In the genomic region with DNA sequence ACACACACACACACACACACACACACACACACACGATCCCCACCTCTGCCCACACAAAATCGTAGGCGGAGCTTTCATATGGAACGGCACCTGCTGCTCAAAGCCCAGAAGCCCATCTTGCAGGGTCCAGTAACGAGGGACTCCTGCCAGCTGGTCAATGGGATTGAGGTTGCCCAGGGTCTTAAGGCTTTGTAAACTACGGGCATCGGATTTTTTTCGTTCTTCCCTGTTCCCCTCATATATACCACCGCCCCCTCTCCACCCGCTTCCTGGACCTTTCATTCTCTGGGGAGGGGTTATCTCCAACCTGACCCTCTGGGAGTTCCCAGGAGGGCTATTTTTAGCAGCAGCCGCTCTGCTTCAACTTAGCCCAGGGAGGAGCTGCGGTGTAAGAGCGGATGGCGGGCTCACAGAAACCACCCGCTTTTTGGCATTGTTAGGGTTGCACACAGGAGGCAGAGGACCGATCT, we compare ENCODE assay signal across 8 mouse cellular contexts. TPM values are rescaled to one million over a fixed set of nuclear protein-coding genes. Genes with fewer than 3 reads are reported as not detected.
A peak's percentile ranks its signal among the peaks of the same experiment; 100 is the strongest.
DNase-seq lines count a peak whose midpoint lies in the region; ATAC-seq lines count a peak whose summit lies in the region.

No protein-coding gene starts in this region.

- H3K27me3 ChIP-seq in kidney, embryonic 16.5 days (ENCODE audit: insufficient read depth, low read length), result no peaks in the 10 kb centered on the region
- peaks cover 16% of the 10 kb centered on the region for H3K27me3 ChIP-seq in forebrain, embryonic 12.5 days
- peaks cover 4% of the 10 kb centered on the region; the same call in 1 of the 2 replicates for H3K27me3 ChIP-seq in limb, embryonic 12.5 days

- H3K4me3 ChIP-seq in kidney, embryonic 16.5 days (ENCODE audit: low read length), result peak overlapping the region; percentile 62
- peak overlapping the region; percentile 72 for H3K4me3 ChIP-seq in forebrain, embryonic 12.5 days (replicated peaks)
- H3K4me3 ChIP-seq in limb, embryonic 12.5 days (replicated peaks), result peak overlapping the region; percentile 75

- H3K9me3 ChIP-seq in kidney, embryonic 16.5 days (ENCODE audit: low read length), result no peaks in the 10 kb centered on the region
- H3K9me3 ChIP-seq in forebrain, embryonic 12.5 days, result no peaks in the 10 kb centered on the region
- H3K9me3 ChIP-seq in limb, embryonic 12.5 days, result no peaks in the 10 kb centered on the region

- peak overlapping the region; percentile 98 for H3K4me2 ChIP-seq in kidney, embryonic 16.5 days (replicated peaks; ENCODE audit: low read depth, low read length)
- H3K4me2 ChIP-seq in forebrain, embryonic 12.5 days, result peak overlapping the region; percentile 85
- H3K4me2 ChIP-seq in limb, embryonic 12.5 days, result peak overlapping the region; percentile 84

- DNase-seq in kidney, postnatal 10 days, result no peak
- peak; percentile 46 for DNase-seq in MEL-GATA-1-ER (ENCODE audit: extremely low read depth, low read depth)
- DNase-seq in naive thymus-derived CD4-positive, alpha-beta T cell, adult 2 months (ENCODE audit: low read depth), result peak; percentile 88
- no peak for DNase-seq in yolk sac, embryonic 10.5 days (ENCODE audit: low spot score)
- DNase-seq in kidney, adult 18-20 months, result no peak

- H3K36me3 ChIP-seq in kidney, embryonic 16.5 days (ENCODE audit: insufficient read depth, low read length), result no peaks in the 10 kb centered on the region
- H3K36me3 ChIP-seq in forebrain, embryonic 12.5 days (replicated peaks), result no peaks in the 10 kb centered on the region
- no peaks in the 10 kb centered on the region for H3K36me3 ChIP-seq in limb, embryonic 12.5 days

- H3K27ac ChIP-seq in kidney, embryonic 16.5 days (ENCODE audit: low read length), result peak overlapping the region; percentile 82
- peak overlapping the region; percentile 84 for H3K27ac ChIP-seq in forebrain, embryonic 12.5 days
- H3K27ac ChIP-seq in limb, embryonic 12.5 days, result 0 out of 2 replicates have a peak overlapping the region, but pooled peaks have one; percentile 57

- ATAC-seq in kidney, embryonic 16.5 days (ENCODE audit: low FRiP score, low TSS enrichment), result peak; percentile 37
- ATAC-seq in forebrain, embryonic 12.5 days (ENCODE audit: low FRiP score), result peak; percentile 75
- peak; percentile 17 for ATAC-seq in limb, embryonic 12.5 days (ENCODE audit: insufficient number of reproducible peaks, insufficient read depth, low FRiP score, low TSS enrichment, low read depth)

- H3K4me1 ChIP-seq in kidney, embryonic 16.5 days (ENCODE audit: insufficient read depth, low read length), result peaks cover 20% of the 10 kb centered on the region
- H3K4me1 ChIP-seq in forebrain, embryonic 12.5 days, result peaks cover 23% of the 10 kb centered on the region
- H3K4me1 ChIP-seq in limb, embryonic 12.5 days (replicated peaks), result peaks cover 17% of the 10 kb centered on the region

- H3K9ac ChIP-seq in kidney, embryonic 16.5 days (replicated peaks; ENCODE audit: low read length), result peak overlapping the region; percentile 71
- peak overlapping the region; percentile 80 for H3K9ac ChIP-seq in forebrain, embryonic 12.5 days
- peak overlapping the region; percentile 77 for H3K9ac ChIP-seq in limb, embryonic 12.5 days (replicated peaks)

- WGBS in kidney, embryonic 16.5 days, result under 1% methylated on average over 16 of the region's 16 CpGs
- under 1% methylated on average over 16 of the region's 16 CpGs for WGBS in forebrain, embryonic 12.5 days
- WGBS in limb, embryonic 12.5 days, result 3% methylated on average over 16 of the region's 16 CpGs

RNA-seq across cellular contexts. Expression of a gene that starts 0.5 kb away (rescaled TPM):
- polyA plus RNA-seq in kidney, embryonic 16.5 days (2015; fragmentation: Nextera tagmentation; extraction: Ambion mirVana), result 14.3 and 15.4 TPM in 2 replicates
- polyA plus RNA-seq in forebrain, embryonic 12.5 days (2016; fragmentation: Nextera tagmentation; extraction: Ambion mirVana), result 10.9 and 13.1 TPM in 2 replicates
- polyA plus RNA-seq in limb, embryonic 12.5 days (2016; fragmentation: Nextera tagmentation; extraction: Ambion mirVana), result 11.7 and 14.9 TPM in 2 replicates

Comparison
In these comparisons a context has a peak if more than half of its experiments do, and no peak if none do; other contexts are left out.
1. ATAC-seq: peak in every context shown above with its lines; median percentile 75 in forebrain, embryonic 12.5 days; 37 in kidney, embryonic 16.5 days; 17 in limb, embryonic 12.5 days.
2. DNase-seq: peak in MEL-GATA-1-ER (single experiment) and naive thymus-derived CD4-positive, alpha-beta T cell, adult 2 months (single experiment); none in kidney, postnatal 10 days (single experiment), yolk sac, embryonic 10.5 days (single experiment) and kidney, adult 18-20 months (single experiment).
3. Peak in every context shown above with its lines, with median percentiles within 50 percentile points of each other: H3K27ac ChIP-seq, H3K4me2 ChIP-seq, H3K4me3 ChIP-seq and H3K9ac ChIP-seq.